Mouse (Mus musculus): ENCODE measurements around the gene Etv6. TPM values are rescaled to one million over a fixed set of nuclear protein-coding genes. Genes with fewer than 3 reads are reported as not detected.

Etv6 gene
- polyA plus RNA-seq, 1 experiment from 2014 or later: 11.7 TPM

- H3K4me3 ChIP-seq: no peak overlapping the region
- no peak overlapping the region for H3K4me2 ChIP-seq
- no peaks in the 10 kb centered on the region for H3K9me3 ChIP-seq
- H3K27me3 ChIP-seq: no peaks in the 10 kb centered on the region
- 31% methylated on average over 5 of the region's 5 CpGs for WGBS
- no peak overlapping the region for H3K9ac ChIP-seq
- H3K36me3 ChIP-seq: no peaks in the 10 kb centered on the region
- H3K27ac ChIP-seq: no peak overlapping the region
- peaks cover 33% of the 10 kb centered on the region for H3K4me1 ChIP-seq
- no peak for ATAC-seq (ENCODE audit: insufficient number of reproducible peaks, low FRiP score, low TSS enrichment, low read depth)
These were observed 10.6 kb downstream of the Etv6 start for GRCm38 (mm10) chr6:134046136-134046535.

GRCm38 (mm10) chr6:134047249-134047648 is 11.7 kb downstream of the Etv6 start:
- H3K4me2 ChIP-seq: no peak overlapping the region
- WGBS: 70% methylated on average over 5 of the region's 5 CpGs
- no peak overlapping the region for H3K4me3 ChIP-seq
- peaks cover 25% of the 10 kb centered on the region for H3K4me1 ChIP-seq
- no peaks in the 10 kb centered on the region for H3K9me3 ChIP-seq
- H3K27ac ChIP-seq: no peak overlapping the region
- H3K36me3 ChIP-seq: no peaks in the 10 kb centered on the region
- no peaks in the 10 kb centered on the region for H3K27me3 ChIP-seq
- no peak overlapping the region for H3K9ac ChIP-seq
- no peak for ATAC-seq (ENCODE audit: insufficient number of reproducible peaks, low FRiP score, low TSS enrichment, low read depth)

GRCm38 (mm10) chr6:134047974-134048373 is 12.5 kb downstream of the Etv6 start:
- Histone ChIP-seq H3K27ac (no peak overlapping the region), H3K27me3 (no peaks in the 10 kb centered on the region), H3K9me3 (no peaks in the 10 kb centered on the region), H3K4me2 (no peak overlapping the region), H3K9ac (no peak overlapping the region), H3K4me3 (no peak overlapping the region), H3K4me1 (peaks cover 26% of the 10 kb centered on the region), H3K36me3 (no peaks in the 10 kb centered on the region)
- ATAC-seq (ENCODE audit: insufficient number of reproducible peaks, low FRiP score, low TSS enrichment, low read depth): no peak
- 88% methylated on average over 6 of the region's 6 CpGs for WGBS

GRCm38 (mm10) chr6:134048965-134049364 is 13.5 kb downstream of the Etv6 start:
- Histone ChIP-seq H3K4me1 (peaks cover 24% of the 10 kb centered on the region), H3K9ac (no peak overlapping the region)
- ATAC-seq (ENCODE audit: insufficient number of reproducible peaks, low FRiP score, low TSS enrichment, low read depth): no peak

GRCm38 (mm10) chr6:134050466-134050865 is 15.0 kb downstream of the Etv6 start:
- peaks cover 17% of the 10 kb centered on the region for H3K4me1 ChIP-seq
- H3K36me3 ChIP-seq: no peaks in the 10 kb centered on the region
- no peak for ATAC-seq (ENCODE audit: insufficient number of reproducible peaks, low FRiP score, low TSS enrichment, low read depth)
- no peaks in the 10 kb centered on the region for H3K9me3 ChIP-seq
- H3K4me3 ChIP-seq: no peak overlapping the region
- no peak overlapping the region for H3K9ac ChIP-seq
- H3K27ac ChIP-seq: no peak overlapping the region
- WGBS: 78% methylated on average over 8 of the region's 8 CpGs
- H3K27me3 ChIP-seq: no peaks in the 10 kb centered on the region
- no peak overlapping the region for H3K4me2 ChIP-seq

More at GRCm38 (mm10) chr6:134048965-134049364, 13.5 kb downstream of the Etv6 start:
- no peaks in the 10 kb centered on the region for H3K9me3 ChIP-seq
- no peak overlapping the region for H3K4me2 ChIP-seq
- H3K36me3 ChIP-seq: no peaks in the 10 kb centered on the region
- 68% methylated on average over 6 of the region's 6 CpGs for WGBS
- H3K27ac ChIP-seq: no peak overlapping the region
- H3K4me3 ChIP-seq: no peak overlapping the region
- H3K27me3 ChIP-seq: no peaks in the 10 kb centered on the region

- Histone ChIP-seq H3K4me3 (no peak overlapping the region), H3K9ac (no peak overlapping the region), H3K36me3 (no peaks in the 10 kb centered on the region), H3K4me2 (no peak overlapping the region), H3K27ac (no peak overlapping the region), H3K9me3 (no peaks in the 10 kb centered on the region), H3K27me3 (no peaks in the 10 kb centered on the region), H3K4me1 (peaks cover 15% of the 10 kb centered on the region)
- WGBS: 78% methylated on average over 7 of the region's 7 CpGs
- no peak for ATAC-seq (ENCODE audit: insufficient number of reproducible peaks, low FRiP score, low TSS enrichment, low read depth)
These were observed 16.4 kb downstream of the Etv6 start for GRCm38 (mm10) chr6:134051950-134052349.

GRCm38 (mm10) chr6:134053146-134053545 is 17.6 kb downstream of the Etv6 start:
- 89% methylated on average over 10 of the region's 10 CpGs for WGBS
- no peak overlapping the region for H3K9ac ChIP-seq
- H3K4me2 ChIP-seq: no peak overlapping the region
- H3K27me3 ChIP-seq: no peaks in the 10 kb centered on the region
- no peaks in the 10 kb centered on the region for H3K9me3 ChIP-seq
- no peaks in the 10 kb centered on the region for H3K36me3 ChIP-seq
- H3K27ac ChIP-seq: no peak overlapping the region
- H3K4me3 ChIP-seq: no peak overlapping the region
- H3K4me1 ChIP-seq: peaks cover 15% of the 10 kb centered on the region
- no peak for ATAC-seq (ENCODE audit: insufficient number of reproducible peaks, low FRiP score, low TSS enrichment, low read depth)

GRCm38 (mm10) chr6:134053566-134053965 is 18.1 kb downstream of the Etv6 start:
- H3K4me3 ChIP-seq: no peak overlapping the region
- H3K27me3 ChIP-seq: no peaks in the 10 kb centered on the region
- H3K36me3 ChIP-seq: no peaks in the 10 kb centered on the region
- no peak overlapping the region for H3K27ac ChIP-seq
- peaks cover 15% of the 10 kb centered on the region for H3K4me1 ChIP-seq
- WGBS: 58% methylated on average over 7 of the region's 7 CpGs
- H3K9me3 ChIP-seq: no peaks in the 10 kb centered on the region
- H3K4me2 ChIP-seq: no peak overlapping the region
- no peak for ATAC-seq (ENCODE audit: insufficient number of reproducible peaks, low FRiP score, low TSS enrichment, low read depth)
- no peak overlapping the region for H3K9ac ChIP-seq

GRCm38 (mm10) chr6:134055588-134055987 is 20.1 kb downstream of the Etv6 start:
- Histone ChIP-seq H3K9ac (no peak overlapping the region), H3K4me3 (no peak overlapping the region), H3K4me2 (no peak overlapping the region), H3K27ac (no peak overlapping the region), H3K27me3 (no peaks in the 10 kb centered on the region), H3K9me3 (no peaks in the 10 kb centered on the region), H3K4me1 (peaks cover 13% of the 10 kb centered on the region), H3K36me3 (no peaks in the 10 kb centered on the region)
- WGBS: 78% methylated on average over 7 of the region's 7 CpGs
- ATAC-seq (ENCODE audit: insufficient number of reproducible peaks, low FRiP score, low TSS enrichment, low read depth): no peak

GRCm38 (mm10) chr6:134058451-134058850 is 23.0 kb downstream of the Etv6 start:
- H3K4me1 ChIP-seq: peaks cover 7% of the 10 kb centered on the region; the same call in 1 of the 2 replicates
- H3K4me3 ChIP-seq: no peak overlapping the region
- 56% methylated on average over 4 of the region's 4 CpGs for WGBS
- no peak overlapping the region for H3K9ac ChIP-seq
- H3K36me3 ChIP-seq: no peaks in the 10 kb centered on the region
- no peak overlapping the region for H3K4me2 ChIP-seq
- ATAC-seq (ENCODE audit: insufficient number of reproducible peaks, low FRiP score, low TSS enrichment, low read depth): no peak
- H3K27ac ChIP-seq: no peak overlapping the region
- no peaks in the 10 kb centered on the region for H3K27me3 ChIP-seq
- H3K9me3 ChIP-seq: no peaks in the 10 kb centered on the region

- no peak for ATAC-seq (ENCODE audit: insufficient number of reproducible peaks, low FRiP score, low TSS enrichment, low read depth)
- peaks cover 2% of the 10 kb centered on the region; the same call in 1 of the 2 replicates for H3K4me1 ChIP-seq
- no peaks in the 10 kb centered on the region for H3K36me3 ChIP-seq
- no peaks in the 10 kb centered on the region for H3K27me3 ChIP-seq
- no peak overlapping the region for H3K4me2 ChIP-seq
- H3K4me3 ChIP-seq: no peak overlapping the region
- no peak overlapping the region for H3K9ac ChIP-seq
- H3K9me3 ChIP-seq: no peaks in the 10 kb centered on the region
- WGBS: 63% methylated on average over 10 of the region's 10 CpGs
- H3K27ac ChIP-seq: no peak overlapping the region
These were observed 23.5 kb downstream of the Etv6 start for GRCm38 (mm10) chr6:134058886-134059551.

- no peak for ATAC-seq (ENCODE audit: insufficient number of reproducible peaks, low FRiP score, low TSS enrichment, low read depth)
- Histone ChIP-seq H3K36me3 (no peaks in the 10 kb centered on the region), H3K4me2 (no peak overlapping the region), H3K4me1 (peaks cover 2% of the 10 kb centered on the region; the same call in 1 of the 2 replicates), H3K27me3 (no peaks in the 10 kb centered on the region), H3K27ac (no peak overlapping the region), H3K4me3 (no peak overlapping the region), H3K9ac (no peak overlapping the region), H3K9me3 (no peaks in the 10 kb centered on the region)
- 55% methylated on average over 10 of the region's 10 CpGs for WGBS
These were observed 24.0 kb downstream of the Etv6 start for GRCm38 (mm10) chr6:134059552-134059891.

GRCm38 (mm10) chr6:134060036-134060435 is 24.5 kb downstream of the Etv6 start:
- no peaks in the 10 kb centered on the region for H3K27me3 ChIP-seq
- H3K9me3 ChIP-seq: no peaks in the 10 kb centered on the region
- ATAC-seq (ENCODE audit: insufficient number of reproducible peaks, low FRiP score, low TSS enrichment, low read depth): no peak
- H3K4me2 ChIP-seq: no peak overlapping the region
- H3K4me1 ChIP-seq: peaks cover 6% of the 10 kb centered on the region; the same call in 1 of the 2 replicates
- no peak overlapping the region for H3K27ac ChIP-seq
- no peak overlapping the region for H3K4me3 ChIP-seq
- no peak overlapping the region for H3K9ac ChIP-seq
- no peaks in the 10 kb centered on the region for H3K36me3 ChIP-seq
- 84% methylated on average over 9 of the region's 9 CpGs for WGBS
